Mouse (Mus musculus) intestine, embryonic 16.5 days (tissue): ENCODE results near the gene Grin3b. TPM values are rescaled to one million over a fixed set of nuclear protein-coding genes. Genes with fewer than 3 reads are reported as not detected.
A peak's percentile ranks its signal among the peaks of the same experiment; 100 is the strongest.

Source experiments
- ATAC-seq: fragments of 200-750 bp; cut with Nextera tagmentation; 2 replicates; pipeline ENCODE4 v1.8.0; 2017; ENCODE audit warnings: moderate TSS enrichment, moderate library complexity
- H3K27ac ChIP-seq: fragments of 300-500 bp; sonication (generic); 2 replicates; pipeline ENCODE4 v1.5.1; 2014; ENCODE audit warnings: mild to moderate bottlenecking, low read length
- H3K27me3 ChIP-seq: fragments of 300-500 bp; sonication (generic); replicated peaks from 2 replicates; pipeline ENCODE4 v1.6.1; 2014; ENCODE audit warnings: low read length, control low read depth, mixed read lengths; ENCODE audit not compliant: control insufficient read depth, insufficient read depth
- H3K36me3 ChIP-seq: fragments of 300-500 bp; sonication (generic); 2 replicates; pipeline ENCODE4 v1.6.1; 2014; ENCODE audit warnings: low read length, control low read depth; ENCODE audit not compliant: control insufficient read depth, insufficient read depth
- H3K4me1 ChIP-seq: fragments of 300-500 bp; sonication (generic); 2 replicates; pipeline ENCODE4 v1.6.1; 2014; ENCODE audit warnings: low read length, control low read depth, mixed read lengths; ENCODE audit not compliant: control insufficient read depth, insufficient read depth
- H3K4me2 ChIP-seq: fragments of 300-500 bp; sonication (generic); 2 replicates; pipeline ENCODE4 v1.6.1; 2014; ENCODE audit warnings: low read depth, low read length, control low read depth
- H3K4me3 ChIP-seq: fragments of 300-500 bp; sonication (generic); 2 replicates; pipeline ENCODE4 v1.5.1; 2014; ENCODE audit warnings: mild to moderate bottlenecking, low read length
- H3K9ac ChIP-seq: fragments of 300-500 bp; sonication (generic); 2 replicates; pipeline ENCODE4 v1.6.1; 2014; ENCODE audit warnings: low read depth, low read length
- H3K9me3 ChIP-seq: fragments of 300-500 bp; sonication (generic); 2 replicates; pipeline ENCODE4 v1.6.1; 2016; ENCODE audit warnings: low read length, control low read depth; ENCODE audit not compliant: control insufficient read depth
- WGBS: fragments of 180-500 bp; shearing (Covaris S2); extraction: QIAGEN DNeasy Blood & Tissue Kit; methylation state at CpG from one replicate; pipeline ENCODE4 v1.1.7; 2014; 5-methylcytosine and 5-hydroxymethylcytosine counted together
- polyA plus RNA-seq: library from polyadenylated mRNA; unstranded; fragments of >200 nt; fragmentation: Nextera tagmentation; extraction: Ambion mirVana; gene quantifications from 2 replicates; pipeline ENCODE4 v1.2.1, GENCODE M21; 2015

Grin3b gene
- polyA plus RNA-seq, 1 experiment from 2014 or later: 0.16 TPM

DNA sequence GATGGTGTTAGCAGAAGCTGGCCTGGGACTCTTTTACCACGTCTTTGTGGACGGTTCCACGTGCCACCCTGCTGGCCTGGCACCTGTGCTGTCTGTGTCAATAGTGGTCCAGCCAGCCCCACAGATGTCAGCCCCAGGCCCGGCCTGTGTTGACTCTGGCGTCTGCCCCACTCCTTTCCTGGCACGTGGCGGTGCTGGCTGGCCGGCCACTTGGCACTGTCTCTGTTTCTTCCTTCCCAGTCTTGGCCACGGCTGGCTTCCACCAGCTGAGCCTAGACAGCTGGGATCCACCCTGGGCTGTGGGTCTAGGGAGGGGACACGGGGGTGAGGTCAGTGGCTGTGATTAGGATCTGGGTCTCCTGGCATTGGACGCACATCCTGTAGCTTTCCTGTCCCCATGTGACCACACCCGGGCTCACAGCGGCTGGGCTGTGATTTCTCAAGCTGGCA is 36.2 kb upstream of the Grin3b start:
- H3K4me3 ChIP-seq: no peak overlapping the region
- 45% methylated on average over 13 of the region's 13 CpGs for WGBS
- peak overlapping the region; percentile 47 for H3K9ac ChIP-seq
- H3K27ac ChIP-seq: peak overlapping the region; percentile 49
- H3K9me3 ChIP-seq: no peaks in the 10 kb centered on the region
- ATAC-seq: 0 out of 2 replicates have a peak, but pooled peaks have one; percentile 4
- peaks cover 24% of the 10 kb centered on the region; the same call in 1 of the 2 replicates for H3K36me3 ChIP-seq
- no peaks in the 10 kb centered on the region for H3K27me3 ChIP-seq
- peaks cover 80% of the 10 kb centered on the region for H3K4me1 ChIP-seq
- no peak overlapping the region for H3K4me2 ChIP-seq

GRCm38 (mm10) chr10:79934794-79935569 is 35.5 kb upstream of the Grin3b start:
- no peak for ATAC-seq
- no peak overlapping the region for H3K27ac ChIP-seq
- no peak overlapping the region for H3K4me3 ChIP-seq
- peaks cover 26% of the 10 kb centered on the region; the same call in 1 of the 2 replicates for H3K36me3 ChIP-seq
- no peak overlapping the region for H3K9ac ChIP-seq
- no peaks in the 10 kb centered on the region for H3K9me3 ChIP-seq
- H3K27me3 ChIP-seq: no peaks in the 10 kb centered on the region
- WGBS: 85% methylated on average over 16 of the region's 16 CpGs
- H3K4me2 ChIP-seq: no peak overlapping the region
- H3K4me1 ChIP-seq: peaks cover 78% of the 10 kb centered on the region

DNA sequence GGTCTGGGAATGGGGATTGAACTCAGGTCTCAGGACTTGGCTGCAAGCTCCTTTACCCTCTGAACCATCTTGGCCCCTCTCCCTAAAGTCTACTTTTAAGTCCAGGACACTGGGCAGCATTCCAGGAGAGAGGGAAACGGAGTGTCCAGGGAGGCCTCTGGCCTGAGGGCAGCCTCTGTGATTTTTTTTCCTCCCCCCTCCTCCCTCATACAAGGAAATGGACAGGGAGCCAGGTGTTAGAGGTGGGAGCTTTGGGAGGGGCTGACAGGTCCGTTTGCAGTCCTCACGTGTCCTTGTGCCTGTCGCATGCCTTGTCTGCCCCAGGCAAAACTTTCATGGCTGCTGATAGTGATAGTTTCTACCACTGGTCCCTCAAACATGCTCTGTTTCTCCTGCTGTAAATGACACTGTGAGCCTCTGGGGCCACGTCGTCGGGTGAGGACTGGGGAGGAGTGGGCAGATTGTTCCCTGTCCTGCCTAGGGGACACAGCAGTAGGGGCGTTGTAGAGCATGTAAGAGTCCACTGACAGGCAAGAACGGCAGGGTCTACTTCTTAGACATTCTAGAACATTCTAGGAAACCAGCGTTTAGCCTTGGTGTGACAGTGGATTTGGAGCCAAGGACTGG is 34.1 kb upstream of the Grin3b start:
- peak overlapping the region; percentile 85 for H3K27ac ChIP-seq
- no peaks in the 10 kb centered on the region for H3K27me3 ChIP-seq
- 47% methylated on average over 10 of the region's 10 CpGs for WGBS
- ATAC-seq: peak; percentile 10; the same call in 1 of the 2 replicates
- peak overlapping the region; percentile 3; the same call in 1 of the 2 replicates for H3K4me3 ChIP-seq
- no peaks in the 10 kb centered on the region for H3K9me3 ChIP-seq
- H3K4me2 ChIP-seq: peak overlapping the region; percentile 28
- peaks cover 70% of the 10 kb centered on the region for H3K4me1 ChIP-seq
- H3K36me3 ChIP-seq: peaks cover 21% of the 10 kb centered on the region; the same call in 1 of the 2 replicates
- H3K9ac ChIP-seq: peak overlapping the region; percentile 46; the same call in 1 of the 2 replicates

GRCm38 (mm10) chr10:79936911-79937441 is 33.5 kb upstream of the Grin3b start:
- peak overlapping the region; percentile 85 for H3K27ac ChIP-seq
- peaks cover 64% of the 10 kb centered on the region for H3K4me1 ChIP-seq
- H3K27me3 ChIP-seq: no peaks in the 10 kb centered on the region
- ATAC-seq: peak; percentile 54
- peak overlapping the region; percentile 46; the same call in 1 of the 2 replicates for H3K9ac ChIP-seq
- peaks cover 16% of the 10 kb centered on the region; the same call in 1 of the 2 replicates for H3K36me3 ChIP-seq
- WGBS: 45% methylated on average over 27 of the region's 27 CpGs
- H3K9me3 ChIP-seq: no peaks in the 10 kb centered on the region
- peak overlapping the region; percentile 3; the same call in 1 of the 2 replicates for H3K4me3 ChIP-seq
- peak overlapping the region; percentile 28 for H3K4me2 ChIP-seq

DNA sequence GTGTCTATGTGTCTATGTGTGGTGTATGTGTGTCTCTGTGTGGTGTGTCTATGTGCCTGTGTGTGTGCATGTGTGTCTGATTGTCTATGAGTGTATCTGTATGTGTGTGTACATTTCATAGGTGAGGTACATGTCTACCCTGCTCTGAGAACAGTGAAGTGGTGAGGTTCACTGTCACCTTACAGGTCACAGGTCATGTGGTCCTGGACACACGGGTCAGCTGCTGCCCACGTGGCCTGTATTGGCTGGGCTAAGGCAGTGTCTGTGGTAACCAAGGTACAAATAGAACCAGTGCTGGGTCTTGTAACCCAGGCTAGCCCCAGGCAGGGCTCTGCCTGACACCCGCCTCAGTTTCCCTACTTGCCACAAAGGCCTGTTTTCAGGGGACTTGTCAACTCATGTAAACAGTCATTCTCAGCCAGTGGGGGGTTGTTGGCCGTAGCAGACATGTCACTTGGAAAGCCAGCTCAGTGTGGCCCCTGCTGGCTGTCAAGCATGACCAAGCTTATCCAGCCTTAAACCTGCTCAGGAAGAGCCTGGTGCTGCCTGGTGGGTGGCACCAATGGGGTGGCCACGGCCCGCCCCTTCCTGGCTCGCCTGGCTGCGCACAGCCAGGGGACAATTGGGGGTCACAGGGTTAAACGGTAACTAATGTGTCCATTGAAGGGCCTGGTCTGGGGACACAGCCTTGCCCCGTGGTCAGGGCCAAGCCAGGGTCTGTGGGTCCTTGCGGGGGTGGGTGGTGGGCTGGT is 32.6 kb upstream of the Grin3b start:
- Histone ChIP-seq H3K4me3 (no peak overlapping the region), H3K9ac (peak overlapping the region; percentile 14; the same call in 1 of the 2 replicates), H3K4me2 (no peak overlapping the region), H3K36me3 (peaks cover 12% of the 10 kb centered on the region; the same call in 1 of the 2 replicates), H3K9me3 (no peaks in the 10 kb centered on the region), H3K27ac (peak overlapping the region; percentile 1; the same call in 1 of the 2 replicates), H3K4me1 (peaks cover 57% of the 10 kb centered on the region), H3K27me3 (no peaks in the 10 kb centered on the region)
- 67% methylated on average over 11 of the region's 11 CpGs for WGBS
- ATAC-seq: no peak

GRCm38 (mm10) chr10:79940749-79941148 is 29.8 kb upstream of the Grin3b start:
- H3K4me2 ChIP-seq: no peak overlapping the region
- 55% methylated on average over 7 of the region's 7 CpGs for WGBS

DNA sequence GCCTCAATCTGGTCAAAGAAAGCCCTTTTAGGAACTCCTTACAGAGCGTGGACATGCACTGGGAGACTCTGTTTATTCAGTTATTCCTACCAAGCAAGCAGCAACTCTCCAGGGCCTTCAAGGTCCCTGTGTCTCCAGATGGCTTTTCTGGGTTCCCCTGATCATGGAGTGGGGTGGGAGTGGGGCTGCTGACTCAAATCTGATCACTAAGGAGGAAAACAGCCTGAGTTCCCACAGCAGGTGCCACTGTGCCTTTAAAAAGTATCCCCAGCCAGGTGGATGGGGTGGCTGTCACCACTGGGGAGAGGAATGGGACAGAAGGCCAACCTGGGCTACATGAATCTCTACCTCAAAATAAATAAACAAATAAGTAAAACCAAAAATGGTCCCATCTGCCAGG is 27.5 kb upstream of the Grin3b start:
- H3K9ac ChIP-seq: no peak overlapping the region; the same call in 1 of the 2 replicates
- peak overlapping the region; percentile 91 for H3K27ac ChIP-seq
- 66% methylated on average over 1 of the region's 1 CpGs for WGBS
- H3K4me3 ChIP-seq: no peak overlapping the region
- peaks cover 50% of the 10 kb centered on the region for H3K4me1 ChIP-seq
- H3K4me2 ChIP-seq: no peak overlapping the region; the same call in 1 of the 2 replicates
- H3K9me3 ChIP-seq: no peaks in the 10 kb centered on the region
- 0 out of 2 replicates have a peak, but pooled peaks cover 5% of the 10 kb centered on the region for H3K36me3 ChIP-seq
- peak; percentile 1 for ATAC-seq
- no peaks in the 10 kb centered on the region for H3K27me3 ChIP-seq

More at GRCm38 (mm10) chr10:79940749-79941148, 29.8 kb upstream of the Grin3b start:
- Histone ChIP-seq H3K9ac (no peak overlapping the region), H3K4me1 (peaks cover 51% of the 10 kb centered on the region), H3K9me3 (no peaks in the 10 kb centered on the region), H3K36me3 (0 out of 2 replicates have a peak, but pooled peaks cover 8% of the 10 kb centered on the region), H3K27ac (no peak overlapping the region; the same call in 1 of the 2 replicates), H3K4me3 (no peak overlapping the region), H3K27me3 (no peaks in the 10 kb centered on the region)
- ATAC-seq: no peak

- 43% methylated on average over 9 of the region's 9 CpGs for WGBS
- H3K9me3 ChIP-seq: no peaks in the 10 kb centered on the region
- H3K36me3 ChIP-seq: 0 out of 2 replicates have a peak, but pooled peaks cover 5% of the 10 kb centered on the region
- peaks cover 50% of the 10 kb centered on the region for H3K4me1 ChIP-seq
- peak; percentile 86 for ATAC-seq
- peak overlapping the region; percentile 63; the same call in 1 of the 2 replicates for H3K9ac ChIP-seq
- no peaks in the 10 kb centered on the region for H3K27me3 ChIP-seq
- H3K4me3 ChIP-seq: peak overlapping the region; percentile 36; the same call in 1 of the 2 replicates
- H3K4me2 ChIP-seq: peak overlapping the region; percentile 56
- peak overlapping the region; percentile 91 for H3K27ac ChIP-seq
Observed at GRCm38 (mm10) chr10:79943471-79943901, 27.0 kb upstream of the Grin3b start.
